ENCODE assay signal across 10 mouse cellular contexts in genomic region chr12:105008150-105008549, GRCm38 (mm10). TPM values are rescaled to one million over a fixed set of nuclear protein-coding genes. Genes with fewer than 3 reads are reported as not detected.
DNase-seq lines count a peak whose midpoint lies in the region; ATAC-seq and TF ChIP-seq lines count a peak whose summit lies in the region.
"Had no signal": no experiment of that assay in that cellular context is flagged by ENCODE, and none has a peak within 500 bp of the region (broad histone marks: within the 10 kb centered on the region; RNA-seq: fewer than 3 reads in every experiment).

No protein-coding gene starts in this region.

- H3K9ac ChIP-seq in limb, embryonic 13.5 days, result peak overlapping the region; percentile 72; the same call in 1 of the 2 replicates
- H3K9ac ChIP-seq: hindbrain, embryonic 13.5 days had no signal

- H3K4me2 ChIP-seq in limb, embryonic 13.5 days (replicated peaks), result peak overlapping the region; percentile 99

- H3K27ac ChIP-seq in kidney, adult 2 months (ENCODE audit: insufficient read depth, low read depth, low read length), result peak overlapping the region; percentile 13; the same call in 1 of the 2 replicates
- H3K27ac ChIP-seq in limb, embryonic 13.5 days, result no peak overlapping the region
- H3K27ac ChIP-seq: hindbrain, embryonic 13.5 days had no signal

- H3K36me3 ChIP-seq in kidney, adult 2 months (ENCODE audit: control insufficient read depth, insufficient read depth, low read length), result no peaks in the 10 kb centered on the region
- no peaks in the 10 kb centered on the region for H3K36me3 ChIP-seq in limb, embryonic 13.5 days
- H3K36me3 ChIP-seq: hindbrain, embryonic 13.5 days had no signal

- TF ChIP-seq POLR2A in kidney, adult 2 months (IDR thresholded peaks at IDR 0.05; ENCODE audit: low read depth, low read length), result no peak

- peaks cover 21% of the 10 kb centered on the region; the same call in 1 of the 2 replicates for H3K4me1 ChIP-seq in kidney, adult 2 months (ENCODE audit: control insufficient read depth, insufficient read depth, low read length)
- peaks cover 28% of the 10 kb centered on the region for H3K4me1 ChIP-seq in limb, embryonic 13.5 days

- no peaks in the 10 kb centered on the region for H3K9me3 ChIP-seq in limb, embryonic 13.5 days
- H3K9me3 ChIP-seq: hindbrain, embryonic 13.5 days had no signal

- 0 out of 2 replicates have a peak, but pooled peaks have one; percentile 3 for TF ChIP-seq CTCF in kidney, adult 2 months (conservative IDR thresholded peaks at IDR 0.05; ENCODE audit: insufficient read depth, insufficient read length, low read depth, low read length)

- WGBS in kidney, adult 2 months, result 68% methylated on average over 2 of the region's 2 CpGs
- WGBS in limb, embryonic 13.5 days, result 64% methylated on average over 2 of the region's 2 CpGs

- no peak overlapping the region for H3K4me3 ChIP-seq in kidney, adult 2 months (ENCODE audit: insufficient read depth, low read depth, low read length)
- peak overlapping the region; percentile 69 for H3K4me3 ChIP-seq in limb, embryonic 13.5 days

- no peak for ATAC-seq in limb, embryonic 13.5 days (ENCODE audit: low FRiP score, low read depth)

- H3K27me3 ChIP-seq in kidney, adult 2 months (replicated peaks; ENCODE audit: control insufficient read depth, insufficient read depth, low read length), result no peaks in the 10 kb centered on the region
- peaks cover 50% of the 10 kb centered on the region for H3K27me3 ChIP-seq in limb, embryonic 13.5 days

- no peak for DNase-seq in kidney, adult 2 months
- DNase-seq in kidney, postnatal 14 days, result no peak
- DNase-seq in thymus, postnatal 4 days, result peak; percentile 58
- no peak for DNase-seq in thymus, postnatal 25 days
- DNase-seq in MN1 (ENCODE audit: low spot score), result no peak
- DNase-seq in left cerebral cortex, adult 8-10 months (ENCODE audit: low spot score in 2 of 2), result no peak
- DNase-seq: cerebellum, adult 2 months; right cerebral cortex, postnatal 25 days had no signal

RNA-seq across cellular contexts. Expression of gene Syne3, which starts 1.5 kb away (rescaled TPM):
- polyA plus RNA-seq in kidney, adult 2 months (2012; rRNA removed), result 2.7 and 3.1 TPM in 2 replicates
- polyA plus RNA-seq in limb, embryonic 13.5 days (2015; fragmentation: Nextera tagmentation; extraction: Ambion mirVana), result 1.4 and 1.6 TPM in 2 replicates
- total RNA-seq in left cerebral cortex, adult 8-10 months (2022), result 1 to 10 TPM; 2.0 to 3.0 (median 2.8) TPM

RNA-seq across cellular contexts. Expression of gene Glrx5, which starts 24.3 kb away (rescaled TPM):
- polyA plus RNA-seq in kidney, adult 2 months (2012; rRNA removed), result 138 and 139 TPM in 2 replicates
- 146 and 148 TPM in 2 replicates for polyA plus RNA-seq in limb, embryonic 13.5 days (2015; fragmentation: Nextera tagmentation; extraction: Ambion mirVana)
- total RNA-seq in left cerebral cortex, adult 8-10 months (2022), result 10 to 100 TPM; 41.7 to 50.8 (median 46.0) TPM
